Mouse (Mus musculus): ENCODE data around the gene Gm42957.
"Not testable (repeated sequence)": the region's sequence is repeated elsewhere in the genome, so short reads cannot be mapped to it uniquely, and the experiment has no call there.

Gm42957 gene

DNA sequence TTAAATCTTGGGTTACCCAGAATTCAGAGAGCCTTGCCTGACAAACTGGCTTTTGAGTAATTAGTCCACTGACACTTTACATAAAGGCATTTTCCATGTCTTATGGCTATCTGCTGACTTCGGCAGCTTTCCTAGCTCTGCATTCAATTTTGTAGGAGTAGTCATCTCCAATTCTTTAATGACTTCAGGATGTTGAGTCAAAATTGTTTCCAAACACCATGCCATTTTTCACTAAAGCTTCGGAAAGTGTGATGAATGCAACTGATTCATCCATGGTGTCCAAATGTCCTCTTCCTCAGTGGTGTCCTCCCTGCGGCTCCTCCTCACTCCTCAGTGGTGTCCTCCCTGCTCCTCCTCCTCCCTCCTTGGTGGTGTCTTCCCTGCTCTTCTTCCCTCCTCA, 17.3 kb upstream of the Gm42957 start:
- in situ Hi-C loops (cut with MboI, MseI), result no loop called here

DNA sequence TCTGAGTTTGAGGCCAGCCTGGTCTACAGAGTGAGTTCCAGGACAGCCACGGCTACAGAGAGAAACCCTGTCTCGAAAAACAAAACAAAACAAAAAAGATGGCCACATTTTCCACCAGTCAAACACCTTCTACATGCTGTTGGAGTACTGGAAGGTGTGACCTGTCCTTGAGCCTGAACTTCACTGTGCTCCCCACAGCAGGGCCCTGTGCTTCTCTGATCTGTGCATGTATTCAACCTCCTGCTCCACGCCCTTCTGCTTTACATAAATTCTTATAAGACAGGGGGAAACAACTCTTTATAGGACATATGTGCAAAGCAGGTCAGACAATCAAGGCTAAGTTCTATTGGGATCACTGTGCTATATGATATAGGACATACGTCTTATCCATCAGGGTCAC, 12.1 kb upstream of the Gm42957 start:
- in situ Hi-C loops (cut with MboI, MseI), result loop anchor here (5.0 kb wide), 1 partner anchor 81 kb away; no protein-coding TSS in a partner anchor

DNA sequence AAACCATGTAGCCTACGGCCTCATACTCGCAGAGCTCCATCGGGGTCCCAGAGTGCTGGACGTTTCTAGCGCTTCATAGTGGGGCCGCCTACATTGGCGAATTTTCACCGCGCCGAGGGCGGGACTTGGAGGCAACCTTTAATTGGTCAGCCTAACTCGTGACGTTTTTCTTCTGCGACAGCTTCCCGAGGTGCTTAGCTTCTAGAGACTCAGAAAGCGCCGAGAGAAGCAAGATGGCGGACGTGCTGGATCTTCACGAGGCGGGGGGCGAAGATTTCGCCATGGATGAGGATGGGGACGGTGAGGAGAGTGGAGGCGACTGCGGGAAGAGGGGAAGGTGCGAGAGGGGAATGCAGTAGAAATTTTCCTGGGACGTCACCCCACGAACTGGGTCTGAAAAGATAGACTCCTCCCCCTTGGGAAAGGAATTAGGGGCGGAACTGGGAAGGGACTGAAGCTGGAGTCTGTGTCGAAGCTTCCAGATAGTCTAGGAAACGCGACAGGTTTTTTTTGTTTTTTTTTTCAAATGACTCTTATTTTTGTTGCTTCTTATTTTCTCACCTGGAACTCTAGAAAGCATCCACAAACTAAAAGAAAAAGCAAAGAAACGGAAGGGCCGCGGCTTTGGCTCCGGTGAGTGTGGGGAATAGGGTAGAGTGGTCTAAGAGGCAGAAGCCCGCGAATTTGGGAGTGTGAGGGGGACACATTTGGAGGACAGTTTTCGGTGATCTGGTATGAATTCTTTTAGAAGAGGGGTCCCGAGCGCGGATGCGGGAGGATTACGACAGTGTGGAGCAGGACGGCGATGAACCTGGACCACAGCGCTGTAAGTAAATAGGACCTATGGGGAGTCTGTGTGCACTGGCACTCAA, 5.3 kb upstream of the Gm42957 start, which contains the start of gene Rbm8a:
Gene Rbm8a, plus strand, starts transcription at position 205 of the 872 bp plus-strand sequence.
- in situ Hi-C loops (cut with MboI, MseI), result no loop called here

DNA sequence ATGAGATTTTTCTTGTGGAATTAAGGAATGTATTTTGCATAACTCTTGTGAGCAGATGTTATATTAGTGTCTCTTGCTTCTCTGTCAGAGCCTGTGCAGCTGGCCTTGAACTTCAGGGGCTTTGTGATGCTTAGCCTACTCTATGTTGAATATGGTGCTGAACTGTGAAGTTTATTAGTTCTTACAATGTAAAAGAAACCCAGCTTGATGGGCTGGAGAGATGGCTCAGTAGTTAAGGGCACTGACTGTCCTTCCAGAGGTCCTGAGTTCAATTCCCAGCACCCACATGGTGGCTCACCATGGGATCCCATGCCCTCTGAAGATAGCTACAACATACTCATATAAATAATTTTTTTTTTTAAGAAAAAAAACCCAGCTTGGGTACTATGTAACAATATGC, 3.2 kb upstream of the Gm42957 start:
- in situ Hi-C loops (cut with MboI, MseI), result no loop called here

DNA sequence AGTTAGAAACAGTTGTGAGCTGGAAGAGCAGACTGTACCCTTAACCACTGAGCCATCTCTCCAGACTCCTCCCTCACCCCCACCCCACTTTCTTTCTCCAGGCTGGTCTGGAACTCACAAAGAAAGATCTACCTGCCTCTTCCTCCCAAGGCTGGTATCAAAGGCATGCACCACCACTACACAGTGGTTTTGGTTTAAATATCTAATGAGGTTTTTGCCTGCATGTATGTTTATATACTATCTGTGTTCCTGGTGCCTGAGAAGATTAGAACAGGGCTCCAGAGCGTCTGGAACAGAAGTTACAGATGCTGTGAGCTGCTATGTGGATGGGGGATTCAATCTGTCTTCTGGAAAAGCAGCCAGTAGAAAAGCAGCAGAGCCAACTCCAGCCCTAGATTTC, 1.3 kb upstream of the Gm42957 start:
- in situ Hi-C loops (cut with MboI, MseI), result no loop called here

DNA sequence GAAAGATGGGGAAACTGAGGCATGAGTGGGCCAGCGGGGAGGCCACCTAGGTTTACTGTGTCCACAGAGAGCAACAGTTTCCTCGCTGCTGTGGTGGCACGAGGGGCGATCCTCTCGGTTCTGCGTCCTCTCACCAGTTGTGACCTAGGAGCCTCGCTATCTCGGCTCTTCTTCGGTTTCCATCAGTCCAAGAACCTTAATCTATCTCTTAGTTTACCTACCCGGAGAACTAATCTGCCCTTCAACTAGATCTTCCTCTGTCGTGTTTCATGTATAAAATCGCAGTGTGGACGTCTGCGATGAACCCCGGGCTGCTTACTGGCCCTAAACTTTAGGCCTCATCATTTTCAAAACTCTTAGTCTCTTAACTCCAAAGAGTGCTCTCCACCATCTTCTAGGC, 632 bp downstream of the Gm42957 start:
- in situ Hi-C loops (cut with MboI, MseI), result no loop called here

DNA sequence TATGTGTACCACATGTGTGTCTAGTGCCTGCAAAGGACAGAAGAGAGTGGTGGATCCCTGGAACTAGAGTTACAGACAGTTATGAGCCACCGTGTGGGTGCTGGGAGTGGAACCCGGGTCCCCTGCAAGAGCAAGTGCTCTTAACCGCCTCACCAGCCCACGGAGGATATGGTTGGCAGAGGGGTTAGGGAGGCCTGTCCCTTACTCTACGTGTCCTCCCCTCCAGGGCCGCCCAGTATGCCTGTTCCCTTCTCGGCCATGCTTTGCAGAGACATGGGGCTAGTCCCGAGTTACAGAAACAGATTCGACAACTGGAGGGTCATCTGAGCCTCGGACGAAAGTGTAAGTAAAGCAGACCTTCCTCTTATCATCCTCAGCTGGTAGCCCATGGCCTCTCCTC, 1.2 kb downstream of the Gm42957 start:
- in situ Hi-C loops (cut with MboI, MseI), result no loop called here

DNA sequence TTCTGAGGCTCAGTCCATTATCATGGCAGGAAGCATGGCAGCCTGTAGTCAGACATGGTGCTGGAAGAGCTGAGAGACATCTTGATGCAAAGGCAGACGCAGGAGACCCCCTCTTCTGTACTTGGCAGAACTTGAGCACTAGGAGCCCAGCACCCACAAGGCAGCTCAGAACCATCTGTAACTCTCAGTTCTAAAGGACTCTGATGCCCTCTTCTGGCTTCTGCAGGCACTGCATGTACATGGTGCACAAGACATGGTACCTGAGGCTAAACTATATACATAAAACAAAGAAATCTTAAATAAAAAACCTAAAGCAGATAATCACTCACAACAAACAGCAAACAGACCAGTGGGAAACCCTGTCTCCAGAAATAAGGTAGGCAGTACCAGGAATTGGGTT, 3.9 kb downstream of the Gm42957 start:
- in situ Hi-C loops (cut with MboI, MseI), result no loop called here

DNA sequence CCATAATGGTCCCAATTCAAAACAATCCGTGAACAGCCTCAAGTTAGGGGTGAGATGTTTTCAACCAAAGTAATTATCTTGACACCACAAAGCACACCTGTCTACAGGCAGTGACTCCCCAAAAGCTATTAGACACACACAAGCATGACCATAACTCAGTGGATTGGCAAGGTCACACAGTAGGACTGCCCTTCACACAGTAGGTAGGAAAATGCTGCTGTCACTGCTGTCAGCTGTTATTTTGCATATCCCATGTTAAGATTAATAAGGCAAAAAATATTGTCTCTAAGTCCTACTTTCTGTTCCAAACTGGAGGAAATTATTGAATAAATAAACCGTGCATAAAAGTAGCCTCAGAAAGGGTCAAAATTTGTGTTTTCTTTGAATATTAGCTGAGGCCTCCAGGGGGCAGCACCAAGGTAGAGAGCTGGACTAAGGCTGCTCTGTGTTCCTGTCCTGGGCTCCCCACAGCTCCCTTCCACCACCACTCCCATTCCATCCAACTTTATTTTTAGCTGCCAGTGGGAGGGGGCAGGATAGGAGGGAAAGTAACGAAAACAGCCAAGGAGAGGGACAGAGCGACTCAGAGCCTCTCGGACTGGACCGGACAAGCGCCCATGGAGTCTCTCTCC, 9.9 kb downstream of the Gm42957 start, which contains the start of gene Itga10:
Gene Itga10, plus strand, starts transcription at position 567 of the 632 bp plus-strand sequence.
- in situ Hi-C loops (cut with MboI, MseI), result no loop called here

DNA sequence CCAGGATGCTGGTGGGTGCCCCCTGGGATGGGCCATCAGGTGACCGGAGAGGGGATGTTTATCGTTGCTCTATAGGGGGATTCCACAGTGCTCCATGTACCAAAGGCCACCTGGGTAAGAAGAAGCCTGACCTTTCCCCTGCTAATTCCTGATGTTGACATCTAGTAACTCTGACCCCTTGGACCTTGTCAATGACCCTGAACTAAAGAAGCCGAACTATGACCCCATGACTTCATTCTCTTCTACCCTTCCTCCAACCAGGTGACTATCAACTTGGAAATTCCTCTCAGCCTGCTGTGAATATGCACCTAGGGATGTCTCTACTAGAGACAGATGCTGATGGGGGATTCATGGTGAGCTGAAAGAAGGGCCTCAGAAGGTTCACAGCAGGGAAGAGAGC, 12.1 kb downstream of the Gm42957 start:
- in situ Hi-C loops (cut with MboI, MseI), result no loop called here

DNA sequence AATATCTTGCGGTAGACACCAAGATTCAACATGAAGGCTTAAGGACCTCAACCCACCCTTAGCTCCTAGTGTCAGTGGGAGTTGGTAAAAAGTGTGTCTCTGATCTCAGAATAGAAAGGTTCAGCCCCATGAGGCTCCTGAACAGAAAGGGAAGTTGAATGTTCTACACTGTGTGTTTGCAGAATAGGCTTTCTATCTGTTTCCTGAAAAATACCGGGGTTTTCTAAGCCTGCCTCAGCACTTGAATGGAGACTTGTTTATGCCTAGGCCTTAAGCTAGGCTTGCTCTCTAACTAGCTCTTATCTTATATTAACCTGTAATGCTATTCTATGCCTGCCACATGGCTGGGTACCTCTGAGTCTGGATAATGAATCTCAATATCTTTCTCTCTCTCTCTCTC, 25.6 kb downstream of the Gm42957 start:
- in situ Hi-C loops (cut with MboI, MseI), result no loop called here

DNA sequence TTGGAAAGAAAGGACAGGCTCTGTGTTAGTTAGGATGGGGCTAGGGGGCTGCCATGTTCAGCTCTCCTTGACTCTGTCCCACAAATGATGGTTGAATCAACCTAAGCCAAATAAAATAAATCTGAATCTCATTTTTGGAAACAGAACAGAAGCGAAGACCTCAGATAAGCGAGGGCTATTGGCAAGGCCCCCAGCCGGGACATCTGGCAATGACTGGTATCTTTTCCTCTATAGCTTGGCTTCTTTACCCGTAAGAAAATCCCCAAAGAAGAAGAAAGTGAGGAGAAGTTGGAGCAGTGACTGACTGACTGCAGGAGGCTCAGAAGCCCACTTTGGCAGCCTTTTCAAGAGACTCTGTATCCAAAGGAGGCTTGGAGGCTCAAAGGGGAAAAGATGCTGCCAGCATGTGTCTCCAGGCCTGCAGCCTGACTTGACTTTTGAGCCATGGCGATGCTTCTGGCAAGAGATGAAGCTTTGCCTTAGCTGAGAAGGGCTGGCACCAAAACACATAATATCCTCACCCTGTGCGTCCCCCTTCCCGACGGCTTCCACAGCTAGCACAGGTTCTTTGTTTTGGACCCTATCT, 27.6 kb downstream of the Gm42957 start:
- in situ Hi-C loops (cut with MboI, MseI), result no loop called here

DNA sequence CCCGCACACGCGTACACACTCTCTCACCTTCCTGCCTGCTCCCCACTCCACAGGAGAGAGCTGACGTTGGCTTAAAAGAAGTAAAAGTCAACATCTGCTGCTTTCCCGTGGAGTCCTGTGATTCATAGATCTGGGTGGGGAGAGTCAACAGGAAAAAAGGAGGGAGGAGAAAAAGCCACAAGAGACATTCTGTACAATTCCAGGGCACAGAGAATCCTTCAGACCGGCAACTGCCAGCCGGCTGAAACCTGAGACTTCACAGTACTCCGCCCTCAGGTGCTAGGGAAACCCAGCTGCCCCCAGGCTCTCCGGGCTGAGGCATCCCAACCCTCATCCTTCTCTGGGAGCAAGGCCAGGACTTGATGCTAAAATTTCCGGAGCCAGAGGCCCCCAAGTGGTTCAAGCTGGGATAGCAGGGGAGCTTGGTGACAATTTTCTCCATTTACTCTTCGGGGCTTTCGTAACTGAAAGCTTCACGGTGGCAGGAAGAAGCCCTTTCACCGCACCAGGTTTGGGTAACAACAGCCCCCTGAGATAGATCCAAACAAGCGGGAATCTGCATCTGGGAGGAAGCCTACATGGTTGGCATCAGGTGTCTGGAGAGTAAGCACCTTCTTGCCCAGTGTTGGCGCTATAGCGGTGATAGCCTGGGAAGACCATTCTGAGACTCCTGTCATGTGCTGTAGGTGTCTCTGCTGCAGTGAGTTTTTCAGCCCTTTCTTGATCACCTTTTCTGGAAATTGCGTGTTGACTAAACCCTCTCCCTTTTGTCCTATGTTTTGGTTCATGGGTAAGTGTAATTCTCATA, 28.4 kb downstream of the Gm42957 start:
- in situ Hi-C loops (cut with MboI, MseI), result no loop called here

DNA sequence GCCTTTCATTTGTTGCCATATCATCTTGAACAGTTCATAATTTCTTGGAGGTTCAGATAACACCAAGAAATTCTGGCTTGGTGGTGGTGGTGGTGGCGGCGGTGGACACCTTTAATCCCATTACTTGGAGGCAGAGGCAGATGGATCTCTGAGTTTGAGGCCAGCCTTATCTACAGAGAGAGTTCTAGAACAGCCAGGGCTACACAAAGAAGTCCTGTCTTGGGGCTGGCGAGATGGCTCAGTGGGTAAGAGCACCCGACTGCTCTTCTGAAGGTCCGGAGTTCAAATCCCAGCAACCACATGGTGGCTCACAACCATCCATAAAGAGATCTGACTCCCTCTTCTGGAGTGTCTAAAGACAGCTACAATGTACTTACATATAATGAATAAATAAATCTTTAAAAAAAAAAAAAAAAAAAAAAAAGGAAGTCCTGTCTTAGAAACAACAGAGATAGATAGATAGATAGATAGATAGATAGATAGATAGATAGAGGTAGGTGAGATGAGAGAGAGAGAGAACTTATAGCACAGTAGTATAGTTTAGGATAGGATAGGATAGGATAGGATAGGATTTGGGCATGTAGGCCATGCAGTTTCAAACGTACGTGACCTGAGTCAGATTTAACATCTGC, 30.6 kb downstream of the Gm42957 start:
- in situ Hi-C loops (cut with MboI, MseI), result not testable (repeated sequence)

DNA sequence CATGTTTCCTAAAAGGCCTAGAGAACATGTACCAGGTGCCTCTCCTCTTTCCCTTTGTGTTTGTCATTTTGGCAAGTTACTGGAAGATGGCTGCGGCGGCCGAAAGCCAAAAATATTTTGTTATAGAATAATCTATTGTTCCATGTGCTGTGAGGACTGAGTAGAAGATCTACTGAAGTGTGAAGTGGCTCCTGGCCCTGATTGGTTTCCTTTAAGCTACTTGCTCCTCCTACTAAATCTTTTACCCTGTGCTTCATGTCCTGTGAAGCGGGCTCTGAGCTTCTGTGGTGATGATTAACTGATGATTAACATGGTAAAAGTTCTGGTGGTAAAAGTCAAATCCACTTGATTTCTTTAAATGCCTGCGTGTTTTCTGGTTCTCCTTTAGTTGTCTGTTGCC, 31.6 kb downstream of the Gm42957 start:
- in situ Hi-C loops (cut with MboI, MseI), result no loop called here

DNA sequence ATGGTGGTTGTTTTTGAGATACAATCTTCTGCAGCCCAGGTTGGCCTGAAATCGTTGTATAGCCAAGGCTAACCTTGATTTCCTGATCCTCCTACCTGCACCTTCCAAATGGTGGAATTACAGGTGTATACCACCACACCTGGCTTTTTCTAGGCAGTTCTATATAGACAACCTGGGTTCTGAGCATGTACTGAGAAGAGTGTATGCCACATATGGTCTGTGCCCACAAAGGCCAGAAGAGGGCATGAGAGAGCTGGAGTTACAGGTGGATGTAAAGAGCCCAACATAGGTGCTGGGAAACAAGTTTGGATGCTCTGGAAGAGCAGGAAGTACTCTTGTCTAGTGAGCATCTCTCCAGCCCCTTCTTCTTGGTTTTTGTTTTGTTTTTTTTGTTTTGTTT, 32.0 kb downstream of the Gm42957 start:
- in situ Hi-C loops (cut with MboI, MseI), result no loop called here

DNA sequence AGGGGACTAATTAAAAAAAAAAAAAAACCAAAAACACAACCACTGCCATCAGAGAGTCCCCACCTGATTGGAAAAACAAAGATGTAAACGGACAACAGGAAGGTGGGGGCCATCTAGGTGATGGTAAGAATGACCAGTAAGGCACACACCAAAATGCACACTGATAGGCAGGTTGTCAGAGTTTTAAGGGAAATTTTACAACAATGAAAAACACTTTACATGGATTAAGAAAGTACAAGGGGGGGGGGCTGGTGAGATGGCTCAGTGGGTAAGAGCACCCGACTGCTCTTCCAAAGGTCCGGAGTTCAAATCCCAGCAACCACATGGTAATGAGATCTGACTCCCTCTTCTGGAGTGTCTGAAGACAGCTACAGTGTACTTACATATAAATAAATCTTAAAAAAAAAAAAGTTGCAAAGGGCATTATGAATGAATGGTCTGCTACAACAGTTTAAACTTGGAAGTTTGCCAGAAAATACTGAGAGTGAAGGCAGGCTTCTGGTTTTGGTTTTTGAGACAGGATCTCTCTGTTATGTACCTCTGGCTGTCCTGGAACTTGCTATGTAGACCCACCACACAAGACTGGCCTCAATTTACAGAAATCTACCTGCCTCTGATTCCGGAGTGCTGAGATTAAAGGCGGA, 33.3 kb downstream of the Gm42957 start:
- in situ Hi-C loops (cut with MboI, MseI), result no loop called here

DNA sequence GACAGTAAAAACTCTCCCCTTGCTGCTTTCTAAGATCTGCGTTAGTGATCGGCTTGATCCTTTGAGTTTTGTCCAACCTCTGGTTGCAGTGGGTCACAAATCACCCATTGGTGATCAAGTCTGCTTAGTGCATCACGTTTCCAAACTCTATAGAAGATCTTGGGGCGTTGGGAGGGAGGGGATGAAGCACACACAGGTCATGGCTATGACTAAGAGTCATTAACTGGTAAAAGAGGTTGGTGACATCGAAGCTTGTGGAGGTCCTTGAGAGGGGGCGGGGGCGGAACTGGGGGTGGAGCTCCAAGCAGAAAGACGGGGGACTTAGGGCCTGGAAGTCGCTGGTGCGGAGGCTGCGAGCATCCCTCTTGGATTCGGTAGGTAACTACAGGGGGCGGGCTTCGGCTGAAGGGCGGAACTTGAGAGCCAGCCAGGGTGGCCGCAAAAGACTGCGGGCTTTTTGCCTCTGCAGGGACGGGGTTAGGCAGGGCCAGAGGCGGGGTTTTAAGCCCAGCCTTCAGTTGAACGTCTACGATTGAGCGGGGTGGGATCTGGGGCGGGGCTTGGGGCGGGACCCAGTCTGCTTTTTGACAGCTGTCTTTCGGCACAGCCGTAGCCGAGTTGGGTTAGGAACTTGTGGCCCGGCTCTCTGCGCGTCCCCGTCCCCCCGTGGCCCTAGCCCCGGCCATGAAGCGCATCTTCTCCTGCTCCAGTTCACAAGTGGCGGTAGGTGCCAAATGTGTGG, 34.6 kb downstream of the Gm42957 start, which contains the start of gene Ankrd35:
Gene Ankrd35, plus strand, starts transcription at position 405 of the 742 bp plus-strand sequence.
- in situ Hi-C loops (cut with MboI, MseI), result no loop called here

DNA sequence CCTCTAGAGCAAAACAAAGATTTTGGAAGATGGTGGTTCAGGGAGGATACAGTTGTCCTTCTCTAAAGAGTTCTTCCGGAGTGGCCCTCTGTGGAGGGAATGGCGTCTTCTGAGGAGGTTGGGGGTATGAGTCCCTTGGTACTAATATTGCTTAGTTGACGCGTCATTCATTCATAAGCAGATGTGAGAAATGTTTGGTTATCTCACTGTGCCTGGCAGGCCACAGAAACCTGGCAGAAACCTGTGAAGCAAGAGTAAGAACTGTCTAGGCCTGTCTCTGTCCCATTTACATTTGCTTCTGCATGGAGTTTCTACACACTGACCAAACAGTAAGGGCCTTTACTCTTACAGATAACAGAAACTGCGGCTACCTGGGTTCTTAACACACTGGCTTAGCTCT, 36.2 kb downstream of the Gm42957 start:
- in situ Hi-C loops (cut with MboI, MseI), result no loop called here

DNA sequence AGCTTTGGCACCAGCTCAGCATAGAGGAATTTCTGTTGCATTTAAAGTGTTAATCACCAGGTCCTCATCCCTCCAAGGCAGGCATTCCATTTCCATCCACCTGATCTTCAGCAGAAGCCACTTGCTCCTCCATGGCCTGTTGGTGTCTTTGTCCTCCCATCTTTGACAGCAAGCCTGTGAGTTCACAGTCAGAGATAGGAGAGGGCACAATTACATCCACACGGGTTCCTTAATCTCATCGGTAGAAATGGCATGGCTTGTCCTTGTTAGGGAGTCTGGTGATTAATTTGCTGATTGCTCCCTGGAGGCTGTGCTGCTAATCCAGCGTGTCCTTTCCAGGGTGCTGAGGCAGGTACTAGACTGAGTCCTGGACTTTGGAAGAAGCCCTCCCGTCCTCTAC, 38.2 kb downstream of the Gm42957 start:
- in situ Hi-C loops (cut with MboI, MseI), result no loop called here
